Mouse (Mus musculus): ENCODE measurements around the gene Psmb6. TPM values are rescaled to one million over a fixed set of nuclear protein-coding genes. Genes with fewer than 3 reads are reported as not detected.

The Psmb6 gene
- 689 and 690 TPM in 2 replicates for polyA plus RNA-seq (2015; fragmentation: Nextera tagmentation; extraction: Ambion mirVana)

GRCm38 (mm10) chr11:70525184-70525678 is at the start of gene Psmb6:
TSS of gene Psmb6 (plus strand) at chr11:70525367.
- ATAC-seq (ENCODE audit: insufficient read depth, low FRiP score, low read depth), result peak; percentile 93
- Histone ChIP-seq H3K4me3 (replicated peaks) (peak within 1 kb of the TSS; percentile 75), H3K4me2 (peak within 1 kb of the TSS; percentile 74), H3K27me3 (replicated peaks) (no peaks in the 10 kb centered on the region), H3K27ac (no peak within 1 kb of the TSS), H3K9me3 (no peaks in the 10 kb centered on the region), H3K36me3 (peaks cover 22% of the 10 kb centered on the region), H3K4me1 (peaks cover 13% of the 10 kb centered on the region), H3K9ac (peak within 1 kb of the TSS; percentile 56; the same call in 1 of the 2 replicates)
- WGBS, result under 1% methylated on average over 25 of the region's 26 CpGs

- ATAC-seq (ENCODE audit: insufficient read depth, low FRiP score, low read depth), result no peak
- Histone ChIP-seq H3K9ac (no peak overlapping the region), H3K4me3 (replicated peaks) (no peak overlapping the region), H3K27ac (0 out of 2 replicates have a peak overlapping the region, but pooled peaks have one; percentile 31), H3K27me3 (replicated peaks) (no peaks in the 10 kb centered on the region), H3K36me3 (no peaks in the 10 kb centered on the region), H3K4me2 (no peak overlapping the region), H3K9me3 (no peaks in the 10 kb centered on the region), H3K4me1 (no peaks in the 10 kb centered on the region)
- 44% methylated on average over 2 of the region's 2 CpGs for WGBS
Observed at GRCm38 (mm10) chr11:70485498-70485897, 39.7 kb upstream of the Psmb6 start.

- Histone ChIP-seq H3K4me3 (replicated peaks) (no peak overlapping the region), H3K4me1 (no peaks in the 10 kb centered on the region), H3K27me3 (replicated peaks) (no peaks in the 10 kb centered on the region), H3K9ac (no peak overlapping the region), H3K27ac (no peak overlapping the region), H3K36me3 (no peaks in the 10 kb centered on the region), H3K4me2 (no peak overlapping the region), H3K9me3 (no peaks in the 10 kb centered on the region)
- 33% methylated on average over 4 of the region's 4 CpGs for WGBS
- ATAC-seq (ENCODE audit: insufficient read depth, low FRiP score, low read depth), result no peak
Observed at GRCm38 (mm10) chr11:70487816-70488215, 37.4 kb upstream of the Psmb6 start.

- ATAC-seq (ENCODE audit: insufficient read depth, low FRiP score, low read depth), result no peak
- no peaks in the 10 kb centered on the region for H3K27me3 ChIP-seq (replicated peaks)
- H3K4me2 ChIP-seq, result no peak overlapping the region
- H3K36me3 ChIP-seq, result no peaks in the 10 kb centered on the region
- no peak overlapping the region for H3K27ac ChIP-seq
- no peak overlapping the region for H3K9ac ChIP-seq
- H3K4me1 ChIP-seq, result no peaks in the 10 kb centered on the region
- no peak overlapping the region for H3K4me3 ChIP-seq (replicated peaks)
- no peaks in the 10 kb centered on the region for H3K9me3 ChIP-seq
- WGBS, result 88% methylated on average over 3 of the region's 3 CpGs
Observed at GRCm38 (mm10) chr11:70489138-70489537, 36.0 kb upstream of the Psmb6 start.

GRCm38 (mm10) chr11:70489684-70490083 is 35.5 kb upstream of the Psmb6 start:
- Histone ChIP-seq H3K27ac (no peak overlapping the region), H3K27me3 (replicated peaks) (no peaks in the 10 kb centered on the region), H3K4me2 (no peak overlapping the region), H3K4me1 (no peaks in the 10 kb centered on the region), H3K4me3 (replicated peaks) (no peak overlapping the region), H3K9ac (no peak overlapping the region), H3K36me3 (no peaks in the 10 kb centered on the region), H3K9me3 (no peaks in the 10 kb centered on the region)
- WGBS, result 79% methylated on average over 6 of the region's 6 CpGs
- ATAC-seq (ENCODE audit: insufficient read depth, low FRiP score, low read depth), result no peak

GRCm38 (mm10) chr11:70499566-70500475 is 25.3 kb upstream of the Psmb6 start:
- no peak overlapping the region for H3K4me3 ChIP-seq (replicated peaks)
- H3K9ac ChIP-seq, result no peak overlapping the region
- H3K36me3 ChIP-seq, result no peaks in the 10 kb centered on the region
- H3K4me1 ChIP-seq, result no peaks in the 10 kb centered on the region
- H3K9me3 ChIP-seq, result no peaks in the 10 kb centered on the region
- H3K27me3 ChIP-seq (replicated peaks), result no peaks in the 10 kb centered on the region
- no peak for ATAC-seq (ENCODE audit: insufficient read depth, low FRiP score, low read depth)
- H3K27ac ChIP-seq, result no peak overlapping the region
- H3K4me2 ChIP-seq, result no peak overlapping the region
- WGBS, result 63% methylated on average over 14 of the region's 14 CpGs

- 73% methylated on average over 1 of the region's 1 CpGs for WGBS
- H3K27me3 ChIP-seq (replicated peaks), result no peaks in the 10 kb centered on the region
- no peak for ATAC-seq (ENCODE audit: insufficient read depth, low FRiP score, low read depth)
- H3K9ac ChIP-seq, result no peak overlapping the region
- 0 out of 2 replicates have a peak overlapping the region, but pooled peaks have one; percentile 13 for H3K27ac ChIP-seq
- no peaks in the 10 kb centered on the region for H3K9me3 ChIP-seq
- no peaks in the 10 kb centered on the region for H3K4me1 ChIP-seq
- H3K4me3 ChIP-seq (replicated peaks), result no peak overlapping the region
- H3K36me3 ChIP-seq, result no peaks in the 10 kb centered on the region
- H3K4me2 ChIP-seq, result no peak overlapping the region
Observed at GRCm38 (mm10) chr11:70500476-70500812, 24.7 kb upstream of the Psmb6 start.

- 39% methylated on average over 3 of the region's 3 CpGs for WGBS
Observed at GRCm38 (mm10) chr11:70502018-70502417, 23.1 kb upstream of the Psmb6 start.

GRCm38 (mm10) chr11:70504970-70505369 is 20.2 kb upstream of the Psmb6 start, which contains the start of gene Tm4sf5:
TSS of gene Tm4sf5 (plus strand) at chr11:70505244.
- WGBS, result 49% methylated on average over 9 of the region's 9 CpGs
- Histone ChIP-seq H3K36me3 (no peaks in the 10 kb centered on the region), H3K27ac (peak within 1 kb of the TSS; percentile 74), H3K27me3 (replicated peaks) (no peaks in the 10 kb centered on the region), H3K9ac (no peak within 1 kb of the TSS), H3K9me3 (no peaks in the 10 kb centered on the region), H3K4me2 (peak within 1 kb of the TSS; percentile 33), H3K4me1 (0 out of 2 replicates have a peak, but pooled peaks cover 2% of the 10 kb centered on the region), H3K4me3 (replicated peaks) (peak within 1 kb of the TSS; percentile 27)
- peak; percentile 82 for ATAC-seq (ENCODE audit: insufficient read depth, low FRiP score, low read depth)

More at GRCm38 (mm10) chr11:70502018-70502417, 23.1 kb upstream of the Psmb6 start:
- H3K36me3 ChIP-seq, result no peaks in the 10 kb centered on the region
- no peaks in the 10 kb centered on the region for H3K4me1 ChIP-seq
- no peak overlapping the region for H3K4me3 ChIP-seq (replicated peaks)
- no peak overlapping the region for H3K27ac ChIP-seq
- no peak overlapping the region for H3K9ac ChIP-seq
- H3K4me2 ChIP-seq, result no peak overlapping the region
- no peaks in the 10 kb centered on the region for H3K9me3 ChIP-seq
- no peak for ATAC-seq (ENCODE audit: insufficient read depth, low FRiP score, low read depth)
- H3K27me3 ChIP-seq (replicated peaks), result no peaks in the 10 kb centered on the region

- 0 out of 2 replicates have a peak, but pooled peaks cover 3% of the 10 kb centered on the region for H3K4me1 ChIP-seq
- WGBS, result 21% methylated on average over 4 of the region's 4 CpGs
- no peak overlapping the region for H3K4me2 ChIP-seq
- H3K27ac ChIP-seq, result no peak overlapping the region
- H3K36me3 ChIP-seq, result no peaks in the 10 kb centered on the region
- H3K27me3 ChIP-seq (replicated peaks), result no peaks in the 10 kb centered on the region
- H3K9ac ChIP-seq, result no peak overlapping the region
- H3K4me3 ChIP-seq (replicated peaks), result no peak overlapping the region
- ATAC-seq (ENCODE audit: insufficient read depth, low FRiP score, low read depth), result no peak
- no peaks in the 10 kb centered on the region for H3K9me3 ChIP-seq
Observed at GRCm38 (mm10) chr11:70506385-70506784, 18.8 kb upstream of the Psmb6 start.

GRCm38 (mm10) chr11:70506962-70507515 is 18.1 kb upstream of the Psmb6 start:
- no peak overlapping the region for H3K27ac ChIP-seq
- no peaks in the 10 kb centered on the region for H3K36me3 ChIP-seq
- H3K9ac ChIP-seq, result no peak overlapping the region
- H3K27me3 ChIP-seq (replicated peaks), result no peaks in the 10 kb centered on the region
- no peak overlapping the region for H3K4me3 ChIP-seq (replicated peaks)
- no peak overlapping the region for H3K4me2 ChIP-seq
- ATAC-seq (ENCODE audit: insufficient read depth, low FRiP score, low read depth), result no peak
- 69% methylated on average over 7 of the region's 7 CpGs for WGBS
- 0 out of 2 replicates have a peak, but pooled peaks cover 3% of the 10 kb centered on the region for H3K4me1 ChIP-seq
- no peaks in the 10 kb centered on the region for H3K9me3 ChIP-seq

Data from stomach, embryonic 15.5 days (tissue).